Mouse (Mus musculus) neutrophil, adult 5-6 weeks (primary cell): Measurements from ENCODE around the gene Fnbp1. TPM values are rescaled to one million over a fixed set of nuclear protein-coding genes. Genes with fewer than 3 reads are reported as not detected.

ENCODE experiments used
- ATAC-seq: fragments of 151-379, 151-347 bp; 2 replicates; pipeline ENCODE4 v1.8.0; 2017; ENCODE audit warnings: mild to moderate bottlenecking, moderate TSS enrichment; ENCODE audit not compliant: insufficient number of reproducible peaks, poor library complexity, low FRiP score, severe bottlenecking; ENCODE audit errors: extremely low read depth
- total RNA-seq: library from RNA; stranded (forward); fragments of 200-1000 nt; gene quantifications from 2 replicates; pipeline ENCODE4 v1.2.3, GENCODE M21; 2017

Fnbp1 gene
- total RNA-seq, 1 experiment from 2014 or later, result 75.8 TPM

DNA sequence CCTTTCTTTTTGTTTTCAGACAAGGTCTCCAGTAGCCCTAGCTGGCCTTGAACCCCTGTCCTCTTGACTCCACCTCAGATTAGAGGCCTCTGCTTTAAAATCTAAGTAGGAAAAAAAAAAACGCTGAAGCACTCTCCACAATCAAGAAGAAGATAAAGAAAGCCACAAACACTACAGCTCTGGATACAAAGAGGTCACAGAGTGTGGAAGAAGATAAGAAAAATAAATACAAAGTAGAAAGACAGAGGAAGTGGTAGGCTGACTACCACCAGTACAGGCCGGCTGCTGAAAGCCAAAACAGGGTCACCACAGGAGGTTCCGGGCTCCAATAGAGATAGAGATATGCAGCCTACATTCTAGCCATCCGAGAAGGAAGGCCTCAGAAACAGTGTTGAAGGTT lies 60.5 kb downstream of the Fnbp1 start:
- no peak for ATAC-seq

DNA sequence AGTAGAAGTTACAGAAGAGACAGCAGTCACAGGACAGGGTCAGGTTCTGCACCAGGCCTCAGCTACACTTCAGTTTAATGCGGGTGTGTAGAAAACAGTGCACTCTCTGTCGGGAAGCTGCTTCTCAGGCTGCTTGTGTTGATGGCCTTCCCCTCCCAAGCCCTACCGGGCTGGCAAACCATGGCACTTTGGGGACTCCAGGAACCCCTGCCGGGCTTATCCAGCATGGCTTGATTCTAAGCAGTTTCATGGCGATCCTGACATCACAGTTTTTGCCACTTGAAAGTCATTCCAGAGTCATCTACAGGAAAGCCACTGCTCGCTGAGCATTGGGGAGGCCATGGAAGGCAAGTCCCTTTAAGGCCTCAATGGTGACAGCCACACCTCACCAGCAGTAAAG lies 62.7 kb downstream of the Fnbp1 start:
- ATAC-seq, result no peak

DNA sequence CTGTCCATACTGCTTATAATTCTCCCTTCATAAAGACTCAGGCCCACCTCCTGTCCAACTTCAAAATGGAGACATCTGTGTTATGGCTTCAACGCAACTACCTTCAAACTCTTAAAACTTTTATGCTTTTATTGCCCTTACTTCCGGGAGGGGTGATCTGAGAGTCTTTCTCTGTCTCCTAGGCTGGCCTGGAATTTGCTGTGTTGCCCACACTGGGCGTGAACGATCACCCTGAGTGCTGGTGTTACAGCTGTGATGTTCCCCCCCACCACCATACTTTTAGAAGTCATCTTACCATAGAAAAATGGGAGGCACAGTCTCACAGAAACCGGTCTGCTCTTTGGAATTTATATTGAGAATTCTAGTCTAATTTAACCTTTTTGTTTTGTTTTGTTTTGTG lies 64.2 kb downstream of the Fnbp1 start:
- no peak for ATAC-seq

DNA sequence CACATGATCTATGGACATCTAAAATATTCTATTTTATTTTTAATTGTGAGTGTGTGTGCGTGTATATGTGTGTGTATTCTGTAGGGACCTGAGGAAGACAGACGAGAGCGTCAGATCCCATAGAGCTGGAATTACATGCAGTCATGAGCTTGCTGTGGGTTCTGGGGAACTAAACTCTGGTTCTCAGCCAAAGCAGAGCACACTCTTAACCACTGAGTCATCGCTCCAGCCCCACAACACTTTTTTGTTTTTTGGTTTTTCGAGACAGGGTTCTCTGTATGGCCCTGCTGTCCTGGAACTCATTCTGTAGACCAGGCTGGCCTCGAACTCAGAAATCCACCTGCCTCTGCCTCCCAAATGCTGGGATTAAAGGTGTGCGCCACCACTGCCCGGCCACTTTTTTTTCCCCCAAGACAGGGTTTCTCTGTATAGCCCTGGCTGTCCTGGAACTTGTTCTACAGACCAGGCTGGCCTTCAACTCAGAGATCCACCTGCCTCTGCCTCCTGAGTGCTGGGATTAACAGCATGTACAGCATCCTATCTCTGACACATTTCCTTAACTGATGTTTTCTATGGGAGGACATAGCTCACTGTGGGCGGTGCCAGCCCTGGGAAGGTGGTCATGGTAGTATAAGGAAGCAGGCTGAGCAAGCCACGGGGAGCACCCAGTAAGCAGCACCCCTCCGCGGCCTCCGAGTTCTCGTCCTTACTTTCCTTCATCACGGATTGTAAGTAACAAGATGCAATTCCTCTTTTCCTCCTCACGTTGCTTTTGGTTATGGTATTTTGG lies 65.3 kb downstream of the Fnbp1 start:
- no peak for ATAC-seq

DNA sequence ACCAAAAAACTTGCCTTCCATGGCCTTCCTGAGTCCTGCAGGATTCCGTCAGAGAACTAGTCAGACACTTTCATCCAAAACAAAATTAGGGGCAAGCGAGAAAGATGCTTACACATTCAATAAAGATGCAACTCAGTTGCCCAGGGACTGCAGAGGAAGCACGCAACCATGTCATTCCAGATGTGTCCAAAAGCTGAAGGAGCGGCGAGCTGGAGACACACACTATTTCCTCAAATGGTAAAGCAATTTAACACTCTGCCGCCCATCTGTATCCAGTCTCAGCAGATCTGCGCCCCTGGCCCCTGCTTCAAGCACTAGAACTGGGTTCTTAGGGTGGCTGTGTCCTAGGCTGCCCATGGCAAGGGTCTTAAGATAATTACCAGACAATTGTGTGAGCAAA lies 66.0 kb downstream of the Fnbp1 start:
- ATAC-seq, result no peak

DNA sequence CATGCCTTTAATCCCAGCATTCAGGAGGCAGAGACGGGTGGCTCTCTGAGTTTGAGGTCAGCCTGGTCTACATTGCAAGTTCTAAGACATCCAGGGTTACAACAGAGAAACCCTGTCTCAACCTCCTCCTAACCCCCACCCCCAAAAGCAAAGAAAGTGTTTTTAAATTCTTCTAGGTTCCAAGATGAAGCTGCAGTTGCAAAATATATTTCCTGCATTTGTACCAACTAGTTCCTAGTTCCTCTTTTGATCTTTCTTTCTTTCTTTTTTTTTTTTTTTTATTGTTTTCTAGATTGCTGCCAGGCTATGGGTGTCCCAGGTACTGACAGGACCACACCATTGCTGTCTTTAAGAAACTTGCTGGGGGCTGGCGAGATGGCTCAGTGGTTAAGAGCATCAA lies 66.6 kb downstream of the Fnbp1 start:
- no peak for ATAC-seq

DNA sequence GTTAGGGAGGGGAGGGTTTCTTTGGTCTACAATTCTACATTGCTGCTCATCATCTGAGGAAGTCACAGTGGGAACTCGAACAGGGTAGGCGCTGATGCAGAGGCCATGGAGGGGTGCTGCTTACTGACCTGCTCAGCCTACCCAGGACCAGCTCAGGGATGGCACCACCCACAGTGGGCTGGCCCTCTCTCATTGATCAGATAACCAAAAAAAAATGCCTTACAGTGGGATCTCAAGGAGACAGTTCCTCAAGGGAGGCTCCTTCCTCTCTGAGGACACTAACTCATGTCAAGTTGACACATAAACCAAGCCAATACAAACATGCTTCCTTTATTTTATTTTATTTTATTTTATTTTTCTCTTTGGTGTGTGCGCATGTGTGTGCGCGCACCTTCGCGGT lies 72.3 kb downstream of the Fnbp1 start:
- ATAC-seq, result no peak

DNA sequence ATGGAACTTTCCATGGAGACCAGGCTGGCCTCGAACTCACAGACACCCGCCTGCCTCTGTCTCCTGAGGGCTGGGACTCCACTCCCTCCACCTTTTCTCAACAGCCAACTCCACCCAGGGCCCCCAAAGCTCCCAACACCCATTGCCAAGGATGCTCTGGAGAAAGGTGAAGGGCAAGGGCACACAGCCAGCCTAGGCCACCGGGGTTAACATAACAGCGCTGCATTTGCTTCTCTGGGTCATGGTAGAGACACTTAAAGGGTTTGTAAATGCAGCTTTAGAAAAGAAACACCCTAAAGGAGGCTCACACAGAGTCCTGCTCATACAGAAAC lies 72.7 kb downstream of the Fnbp1 start:
- no peak for ATAC-seq

DNA sequence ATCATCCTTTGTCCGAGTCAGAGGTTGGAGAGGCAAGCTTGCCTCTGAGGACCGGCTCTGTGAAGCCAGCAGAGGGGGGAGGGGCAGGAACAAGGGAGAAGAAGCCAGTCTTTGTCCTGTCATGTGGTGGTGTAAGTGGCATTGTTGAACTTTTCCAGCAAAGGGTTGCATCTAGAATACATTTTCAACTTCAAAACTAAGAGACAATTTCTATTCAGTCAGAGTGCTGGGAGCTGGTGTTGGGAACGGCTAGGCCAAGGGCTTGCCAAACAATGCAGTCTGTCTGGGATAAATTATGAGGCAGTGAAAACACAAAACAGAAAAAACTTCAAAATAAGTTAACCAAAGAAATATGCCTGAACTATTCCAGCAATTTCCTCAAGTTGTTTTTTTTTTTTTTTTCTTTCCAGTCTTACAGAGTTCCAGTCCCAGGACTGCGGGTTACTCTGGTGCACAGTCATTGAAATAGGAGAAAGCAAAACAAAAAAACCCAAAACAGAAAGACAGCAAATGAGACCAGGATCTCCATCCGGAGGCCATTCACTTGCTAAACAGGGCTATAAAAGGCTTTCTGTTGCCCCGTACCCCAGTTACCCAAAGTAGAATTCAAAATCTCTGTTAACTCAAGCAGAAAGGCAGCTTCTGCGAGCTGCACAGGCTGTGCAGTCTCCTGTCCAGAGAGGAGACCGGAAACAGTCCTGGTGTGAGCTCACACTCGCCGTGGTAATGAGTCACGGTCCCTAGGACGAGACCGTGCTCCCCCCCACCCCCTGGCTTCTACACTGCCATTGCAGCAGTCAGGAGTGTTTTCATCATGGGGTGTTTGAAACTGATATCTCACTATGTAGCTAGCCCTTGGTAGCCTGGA lies 73.3 kb downstream of the Fnbp1 start:
- no peak for ATAC-seq

DNA sequence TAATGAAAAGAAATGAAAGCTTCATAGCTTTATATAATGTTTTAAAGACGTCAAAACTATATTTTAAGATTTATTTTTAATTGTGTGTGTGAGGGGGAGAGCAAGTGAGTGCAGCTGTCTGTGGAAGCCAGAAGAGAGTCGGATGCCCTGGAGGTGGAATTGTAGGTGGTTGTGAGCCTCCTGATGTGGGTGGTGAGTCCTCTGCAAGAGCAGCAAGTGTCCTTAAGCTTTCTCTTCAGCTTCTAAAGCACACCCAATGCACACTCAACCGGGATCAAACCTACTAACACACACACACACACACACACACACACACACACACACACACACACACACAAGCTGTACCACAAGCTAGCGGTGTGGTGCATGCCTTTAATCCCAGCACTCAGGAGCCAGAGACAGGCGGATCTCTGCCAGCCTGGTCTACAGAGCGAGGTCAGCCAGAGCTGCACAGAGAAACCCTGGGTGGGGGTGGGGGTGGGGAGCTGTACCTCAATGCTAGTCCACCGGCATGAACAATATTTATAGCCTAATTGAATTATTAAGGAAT lies 74.0 kb downstream of the Fnbp1 start:
- ATAC-seq, result no peak

DNA sequence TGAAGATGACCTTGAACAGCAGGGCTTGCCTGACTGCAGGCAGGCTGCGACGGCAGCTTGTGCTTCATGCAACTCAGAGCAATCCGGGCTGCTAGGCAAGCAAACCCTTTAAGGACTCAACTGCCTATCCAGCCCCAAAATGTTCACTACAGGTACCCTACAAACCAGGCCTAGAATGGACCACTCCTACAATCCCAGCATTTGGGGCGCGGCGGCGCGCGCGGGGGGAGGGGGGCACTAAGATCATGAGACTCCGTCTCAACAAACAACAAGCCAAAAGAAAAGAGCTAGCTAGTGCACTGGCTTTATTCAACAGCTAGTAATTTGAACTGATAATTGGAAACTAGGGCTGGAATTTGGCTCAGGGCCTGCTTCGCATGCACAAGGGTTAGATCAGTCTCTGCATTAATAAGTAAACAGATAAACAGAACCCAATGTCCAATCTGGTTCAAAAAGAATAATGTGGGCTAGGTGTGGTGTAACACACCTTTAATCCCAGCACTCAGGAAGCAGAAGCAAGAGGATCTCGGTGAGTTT lies 74.7 kb downstream of the Fnbp1 start:
- ATAC-seq, result no peak

DNA sequence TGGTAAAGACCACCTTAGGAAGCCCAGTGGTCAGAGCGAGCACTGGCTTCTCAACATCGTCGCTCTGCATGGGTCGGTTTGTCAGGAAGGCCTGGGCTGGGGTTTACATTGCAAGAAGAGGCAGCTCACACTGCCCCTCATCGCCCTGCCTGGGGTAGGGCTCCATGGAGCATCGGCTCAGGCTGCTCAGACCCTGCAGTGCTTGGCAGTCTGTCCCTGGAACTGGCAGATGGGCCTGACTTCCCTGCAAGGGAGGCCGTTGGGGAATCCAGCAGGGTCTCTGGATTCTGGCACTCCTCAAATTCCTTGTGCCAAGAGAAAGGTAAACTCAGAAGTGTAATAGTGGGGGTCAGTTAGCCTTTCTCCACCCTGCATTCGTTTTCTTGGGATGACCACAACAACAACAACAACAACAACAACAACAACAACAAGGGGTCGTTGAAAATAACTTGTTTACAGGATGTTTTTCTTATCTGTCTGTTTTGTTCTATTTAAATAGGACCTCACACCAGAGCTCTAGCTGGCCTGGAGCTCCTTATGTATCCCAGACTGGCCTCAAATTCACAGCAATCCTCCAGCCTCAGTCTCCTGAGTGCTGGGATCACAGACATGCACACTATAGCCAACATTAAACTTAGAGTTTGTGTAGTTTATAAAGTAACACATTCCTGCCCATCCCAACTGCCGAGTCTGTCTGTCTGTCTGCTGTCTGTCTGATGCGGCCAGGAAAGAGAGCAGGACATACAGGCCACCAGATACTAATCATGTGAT lies 75.6 kb downstream of the Fnbp1 start:
- no peak for ATAC-seq

DNA sequence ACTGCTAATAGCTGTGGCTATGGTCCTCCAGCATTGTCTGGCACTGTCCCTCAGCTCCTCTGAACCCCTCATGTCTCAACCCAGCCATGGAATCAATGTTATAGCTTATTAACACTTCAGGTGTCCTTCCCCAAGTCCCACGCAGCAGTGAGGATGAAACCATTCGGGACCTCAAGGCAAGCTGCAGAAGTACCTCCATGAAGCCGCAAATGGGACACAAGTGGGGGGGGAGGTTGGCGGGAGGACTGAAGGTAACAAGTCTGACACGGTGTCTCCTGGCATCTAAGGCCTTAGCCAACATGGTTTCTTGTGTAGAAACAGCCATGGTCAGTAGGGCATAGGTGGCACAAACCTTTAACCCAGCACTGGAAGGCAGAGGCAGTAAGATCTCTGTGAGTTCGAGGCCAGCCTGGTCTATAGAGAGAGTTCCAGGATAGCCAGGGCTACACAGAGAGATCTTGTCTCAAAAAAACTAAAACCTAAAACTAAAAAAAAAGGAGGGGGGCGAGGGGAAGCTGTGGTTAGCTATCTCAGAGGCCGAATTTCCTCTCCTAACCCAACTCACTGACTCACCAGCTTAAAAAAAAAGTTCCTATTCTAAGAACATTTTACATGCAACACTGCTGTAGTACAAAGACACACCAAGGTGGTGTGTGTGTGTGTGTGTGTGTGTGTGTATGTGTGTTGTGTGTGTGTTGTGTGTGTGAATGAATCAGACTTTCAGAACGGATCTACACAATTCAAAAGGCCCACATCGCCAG lies 79.8 kb downstream of the Fnbp1 start:
- ATAC-seq, result peak; percentile 52

DNA sequence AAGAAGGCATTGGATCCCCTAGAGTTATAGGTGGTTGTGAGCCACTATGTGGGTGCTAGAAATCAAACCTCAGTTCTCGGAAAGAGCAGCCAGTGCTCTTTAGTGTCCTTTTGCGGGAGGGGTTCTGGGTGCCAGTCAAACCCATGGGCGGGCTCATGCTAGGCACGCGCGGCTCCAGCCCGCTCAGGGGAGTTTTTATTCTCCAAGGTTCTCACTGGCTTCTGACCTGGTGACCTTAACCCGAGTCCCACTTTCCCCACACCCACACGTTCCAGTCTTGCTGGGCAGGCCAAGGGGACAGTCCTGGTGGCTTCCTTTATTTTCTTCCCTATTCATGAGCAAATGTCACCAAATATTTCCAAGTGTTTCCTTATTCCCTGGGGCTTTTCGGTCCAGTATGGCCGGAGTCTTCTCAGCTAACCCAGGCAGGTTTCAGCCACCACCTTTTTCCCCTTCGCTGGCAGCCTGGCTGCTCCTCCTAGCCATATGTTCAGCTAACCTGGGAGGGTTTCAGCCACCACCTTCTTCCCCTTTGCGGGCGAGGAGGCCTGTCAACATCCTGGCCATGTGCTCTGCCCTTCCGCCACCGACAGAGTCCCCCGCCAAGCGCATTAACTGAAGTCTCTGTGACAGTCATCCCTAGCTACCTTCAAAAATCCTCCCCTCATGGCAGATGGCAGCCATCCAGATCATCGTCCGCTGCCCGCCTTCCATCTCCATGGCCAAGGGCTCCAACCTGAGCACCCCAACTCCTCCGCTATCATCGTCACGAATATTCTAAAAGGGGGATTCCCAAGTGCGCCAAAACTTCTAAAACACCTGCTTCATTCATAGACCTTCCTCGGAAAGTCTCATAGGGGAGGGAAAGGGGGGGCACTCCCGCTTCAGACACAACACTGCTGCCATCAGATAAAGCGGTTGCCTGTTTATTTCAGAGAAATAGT lies 80.7 kb downstream of the Fnbp1 start:
- peak; percentile 85 for ATAC-seq

DNA sequence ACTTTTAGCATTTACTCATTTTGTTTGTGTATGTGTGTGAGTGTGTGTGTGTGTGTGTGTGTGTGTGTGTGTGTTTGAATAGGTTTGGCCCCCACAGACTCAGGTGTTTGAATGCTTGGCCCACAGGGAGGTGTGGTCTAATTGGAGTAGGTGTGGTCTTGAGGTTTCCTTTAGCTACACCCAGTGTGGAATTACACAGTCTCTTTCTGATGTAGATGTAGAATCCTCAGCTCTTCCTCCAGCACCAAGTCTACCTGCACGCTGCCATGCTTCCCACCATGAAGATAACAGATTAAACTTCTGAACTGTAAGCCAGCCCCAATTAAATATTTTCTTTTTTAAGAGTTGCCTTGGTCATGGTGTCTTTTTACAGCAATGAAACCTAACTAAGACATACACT lies 81.5 kb downstream of the Fnbp1 start:
- ATAC-seq, result no peak

DNA sequence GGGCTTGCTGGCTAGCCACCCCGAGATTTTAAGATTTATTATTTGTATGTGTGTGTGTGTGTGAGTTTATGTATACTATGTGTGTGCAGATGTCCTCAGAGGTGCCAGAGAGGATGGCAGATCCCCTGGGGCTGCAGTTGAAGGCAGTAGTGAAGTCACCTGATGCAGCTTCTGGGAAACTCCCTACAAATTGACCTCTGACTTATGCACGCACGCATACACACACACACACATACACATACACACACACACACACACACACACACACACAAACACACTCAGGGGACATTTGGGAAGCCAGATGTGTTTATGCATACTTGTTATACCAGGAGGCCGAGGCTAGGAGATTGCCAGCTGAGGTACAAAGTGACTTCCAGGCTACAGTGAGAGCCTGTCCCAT lies 83.4 kb downstream of the Fnbp1 start:
- no peak for ATAC-seq

DNA sequence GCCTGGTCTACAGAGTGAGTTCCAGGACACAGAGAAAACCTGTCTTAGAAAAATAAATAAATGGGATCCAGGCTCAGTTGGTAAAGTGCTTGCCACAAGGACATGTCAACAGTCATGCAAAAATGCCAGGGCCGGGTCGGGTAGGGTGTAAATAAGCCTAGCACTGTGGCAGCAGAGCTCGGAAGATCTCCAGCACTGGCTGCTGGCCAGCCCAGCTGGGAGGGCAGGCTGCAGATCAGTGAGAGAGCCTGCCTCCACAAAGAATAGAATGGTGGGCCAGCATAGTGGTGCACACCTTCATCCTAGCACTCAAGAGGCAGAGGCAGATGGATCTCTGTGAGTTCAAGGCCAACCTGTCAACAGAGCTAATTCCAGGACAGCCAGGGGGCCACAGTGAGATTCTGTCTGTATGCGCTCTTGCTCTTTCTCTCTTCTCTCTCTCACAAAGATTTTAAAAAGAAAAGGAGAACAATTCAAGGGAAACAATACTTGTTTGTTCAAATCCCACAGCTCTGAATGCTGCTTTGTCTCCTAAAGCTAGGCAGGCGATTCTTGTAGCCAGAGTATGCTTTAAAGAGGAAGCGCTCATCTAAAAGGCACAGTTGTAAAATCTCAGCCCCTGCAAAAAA lies 84.1 kb downstream of the Fnbp1 start:
- ATAC-seq, result no peak
